Mouse (Mus musculus) embryonic facial prominence, embryonic 11.5 days (tissue): ENCODE data around the gene Nptxr. TPM values are rescaled to one million over a fixed set of nuclear protein-coding genes. Genes with fewer than 3 reads are reported as not detected.

Experiments used
- ATAC-seq: fragments of 200-750 bp; cut with Nextera tagmentation; replicated peaks from 2 replicates; pipeline ENCODE4 v1.8.0; 2017; ENCODE audit warnings: low read depth; ENCODE audit not compliant: insufficient number of reproducible peaks, low FRiP score, low TSS enrichment
- DNase-seq: peaks from one replicate; pipeline ENCODE4 v3.0.0-alpha.2; 2015; ENCODE audit warnings: low spot score
- H3K27ac ChIP-seq: fragments of 300-500 bp; sonication (generic); replicated peaks from 2 replicates; pipeline ENCODE4 v1.5.1; 2014; ENCODE audit warnings: mild to moderate bottlenecking, low read depth, low read length, control low read depth
- H3K27me3 ChIP-seq: fragments of 300-500 bp; sonication (generic); 2 replicates; pipeline ENCODE4 v1.6.1; 2014; ENCODE audit warnings: mild to moderate bottlenecking, low read length, moderate library complexity, mixed read lengths; ENCODE audit not compliant: control insufficient read depth, insufficient read depth
- H3K36me3 ChIP-seq: fragments of 300-500 bp; sonication (generic); replicated peaks from 2 replicates; pipeline ENCODE4 v1.6.1; 2014; ENCODE audit warnings: low read depth, mild to moderate bottlenecking, low read length, moderate library complexity, mixed read lengths; ENCODE audit not compliant: control insufficient read depth, insufficient read depth
- H3K4me1 ChIP-seq: fragments of 300-500 bp; sonication (generic); 2 replicates; pipeline ENCODE4 v1.6.1; 2014; ENCODE audit warnings: low read length, mixed read lengths; ENCODE audit not compliant: control insufficient read depth, insufficient read depth
- H3K4me2 ChIP-seq: fragments of 300-500 bp; sonication (generic); 2 replicates; pipeline ENCODE4 v1.6.1; 2014; ENCODE audit warnings: low read depth, mild to moderate bottlenecking, control low read depth, low read length, moderate library complexity
- H3K4me3 ChIP-seq: fragments of 300-500 bp; sonication (generic); 2 replicates; pipeline ENCODE4 v1.5.1; 2014; ENCODE audit warnings: low read depth, low read length, control low read depth
- H3K9ac ChIP-seq: fragments of 300-500 bp; sonication (generic); replicated peaks from 2 replicates; pipeline ENCODE4 v1.6.1; 2014; ENCODE audit warnings: mild to moderate bottlenecking, control low read depth, low read length
- H3K9me3 ChIP-seq: fragments of 300-500 bp; sonication (generic); replicated peaks from 2 replicates; pipeline ENCODE4 v1.6.1; 2016; ENCODE audit warnings: mild to moderate bottlenecking, low read length, inconsistent platforms, mixed read lengths; ENCODE audit not compliant: control insufficient read depth
- WGBS: fragments of 180-500 bp; shearing (Covaris S2); extraction: QIAGEN DNeasy Blood & Tissue Kit; methylation state at CpG from one replicate; pipeline ENCODE4 v1.1.7; 2014; 5-methylcytosine and 5-hydroxymethylcytosine counted together
- polyA plus RNA-seq: library from polyadenylated mRNA; unstranded; fragments of >200 nt; fragmentation: Nextera tagmentation; extraction: Ambion mirVana; gene quantifications from 2 replicates; pipeline ENCODE4 v1.2.1, GENCODE M21; 2014

The Nptxr gene
- polyA plus RNA-seq, 1 experiment from 2014 or later: 0.77 TPM

GRCm38 (mm10) chr15:79810997-79811396 lies 6.4 kb upstream of the Nptxr start:
- WGBS: 68% methylated on average over 4 of the region's 4 CpGs
- no peak for DNase-seq
- Histone ChIP-seq H3K4me1 (no peaks in the 10 kb centered on the region), H3K4me3 (no peak overlapping the region), H3K27ac (no peak overlapping the region), H3K27me3 (peaks cover 7% of the 10 kb centered on the region; the same call in 1 of the 2 replicates), H3K9ac (no peak overlapping the region), H3K4me2 (no peak overlapping the region), H3K9me3 (no peaks in the 10 kb centered on the region), H3K36me3 (no peaks in the 10 kb centered on the region)
- no peak for ATAC-seq

GRCm38 (mm10) chr15:79810061-79810460 lies 5.5 kb upstream of the Nptxr start:
- Histone ChIP-seq H3K4me1 (no peaks in the 10 kb centered on the region), H3K36me3 (no peaks in the 10 kb centered on the region), H3K27ac (no peak overlapping the region), H3K9ac (no peak overlapping the region; the same call in 1 of the 2 replicates), H3K9me3 (no peaks in the 10 kb centered on the region), H3K4me3 (no peak overlapping the region), H3K4me2 (no peak overlapping the region), H3K27me3 (peaks cover 16% of the 10 kb centered on the region)
- WGBS: 63% methylated on average over 3 of the region's 3 CpGs
- DNase-seq: no peak
- ATAC-seq: no peak

- no peak overlapping the region for H3K27ac ChIP-seq
- H3K4me3 ChIP-seq: no peak overlapping the region
- 59% methylated on average over 5 of the region's 5 CpGs for WGBS
- H3K9me3 ChIP-seq: no peaks in the 10 kb centered on the region
- H3K4me1 ChIP-seq: peaks cover 3% of the 10 kb centered on the region; the same call in 1 of the 2 replicates
- DNase-seq: no peak
- no peak overlapping the region for H3K9ac ChIP-seq
- H3K27me3 ChIP-seq: peaks cover 30% of the 10 kb centered on the region
- no peaks in the 10 kb centered on the region for H3K36me3 ChIP-seq
- ATAC-seq: no peak
- no peak overlapping the region for H3K4me2 ChIP-seq
These were observed 4.1 kb upstream of the Nptxr start for GRCm38 (mm10) chr15:79808658-79809057.

- DNase-seq (peak; percentile 70), ATAC-seq (no peak)
- Histone ChIP-seq H3K27ac (no peak overlapping the region), H3K4me1 (peaks cover 3% of the 10 kb centered on the region; the same call in 1 of the 2 replicates), H3K4me3 (no peak overlapping the region), H3K9me3 (no peaks in the 10 kb centered on the region), H3K27me3 (peaks cover 35% of the 10 kb centered on the region), H3K4me2 (no peak overlapping the region), H3K9ac (no peak overlapping the region), H3K36me3 (no peaks in the 10 kb centered on the region)
- WGBS: 32% methylated on average over 5 of the region's 5 CpGs
These were observed 3.5 kb upstream of the Nptxr start for GRCm38 (mm10) chr15:79808114-79808513.

GRCm38 (mm10) chr15:79807050-79807449 lies 2.5 kb upstream of the Nptxr start:
- ATAC-seq (no peak), DNase-seq (no peak)
- Histone ChIP-seq H3K4me2 (no peak overlapping the region), H3K4me3 (no peak overlapping the region), H3K27ac (no peak overlapping the region), H3K4me1 (peaks cover 3% of the 10 kb centered on the region; the same call in 1 of the 2 replicates), H3K36me3 (no peaks in the 10 kb centered on the region), H3K9ac (no peak overlapping the region), H3K9me3 (no peaks in the 10 kb centered on the region), H3K27me3 (peaks cover 46% of the 10 kb centered on the region)
- 47% methylated on average over 1 of the region's 1 CpGs for WGBS

- WGBS: 20% methylated on average over 8 of the region's 8 CpGs
- Histone ChIP-seq H3K36me3 (no peaks in the 10 kb centered on the region), H3K27ac (no peak overlapping the region), H3K4me1 (peaks cover 3% of the 10 kb centered on the region; the same call in 1 of the 2 replicates), H3K4me3 (no peak overlapping the region; the same call in 1 of the 2 replicates), H3K4me2 (no peak overlapping the region), H3K27me3 (peaks cover 51% of the 10 kb centered on the region), H3K9ac (no peak overlapping the region), H3K9me3 (no peaks in the 10 kb centered on the region)
- DNase-seq (no peak), ATAC-seq (no peak)
These were observed 680 bp upstream of the Nptxr start for GRCm38 (mm10) chr15:79805246-79805645.

- H3K36me3 ChIP-seq: no peaks in the 10 kb centered on the region
- peak overlapping the region; percentile 55 for H3K4me3 ChIP-seq
- no peaks in the 10 kb centered on the region for H3K9me3 ChIP-seq
- DNase-seq (no peak), ATAC-seq (no peak)
- peak overlapping the region; percentile 57 for H3K9ac ChIP-seq
- peaks cover 51% of the 10 kb centered on the region for H3K27me3 ChIP-seq
- no peak overlapping the region for H3K27ac ChIP-seq
- peak overlapping the region; percentile 92 for H3K4me2 ChIP-seq
- H3K4me1 ChIP-seq: peaks cover 3% of the 10 kb centered on the region; the same call in 1 of the 2 replicates
- WGBS: 5% methylated on average over 81 of the region's 81 CpGs
These were observed 824 bp downstream of the Nptxr start for GRCm38 (mm10) chr15:79803533-79804351.

- no peak for ATAC-seq
- 51% methylated on average over 4 of the region's 4 CpGs for WGBS
These were observed 2.3 kb downstream of the Nptxr start for GRCm38 (mm10) chr15:79802304-79802703.

More at GRCm38 (mm10) chr15:79802304-79802703, 2.3 kb downstream of the Nptxr start:
- H3K4me3 ChIP-seq: no peak overlapping the region
- H3K9me3 ChIP-seq: no peaks in the 10 kb centered on the region
- H3K9ac ChIP-seq: no peak overlapping the region
- H3K27me3 ChIP-seq: peaks cover 49% of the 10 kb centered on the region
- H3K27ac ChIP-seq: no peak overlapping the region
- peaks cover 3% of the 10 kb centered on the region; the same call in 1 of the 2 replicates for H3K4me1 ChIP-seq
- H3K36me3 ChIP-seq: no peaks in the 10 kb centered on the region
- DNase-seq: no peak
- no peak overlapping the region for H3K4me2 ChIP-seq
